Mouse (Mus musculus): Measurements from ENCODE around the gene Olfr517.

GRCm38 (mm10) chr7:108894320-108894719 is 22.1 kb upstream of the Olfr517 start, which contains the start of gene Olfr519:
- TF ChIP-seq ZNF384 (IDR thresholded peaks at IDR 0.05; ENCODE audit: low read depth, low read length) = no peak
- no peak for TF ChIP-seq CHD2 (IDR thresholded peaks at IDR 0.05; ENCODE audit: low read depth, low read length)
- TF ChIP-seq MAFK (IDR thresholded peaks at IDR 0.05; ENCODE audit: insufficient read depth, low read depth, low read length) = no peak
- TF ChIP-seq HCFC1 (IDR thresholded peaks at IDR 0.05; ENCODE audit: borderline replicate concordance, insufficient read depth, low read length) = no peak
